24 mouse cellular contexts compared by ENCODE assay signal in the genomic region with DNA sequence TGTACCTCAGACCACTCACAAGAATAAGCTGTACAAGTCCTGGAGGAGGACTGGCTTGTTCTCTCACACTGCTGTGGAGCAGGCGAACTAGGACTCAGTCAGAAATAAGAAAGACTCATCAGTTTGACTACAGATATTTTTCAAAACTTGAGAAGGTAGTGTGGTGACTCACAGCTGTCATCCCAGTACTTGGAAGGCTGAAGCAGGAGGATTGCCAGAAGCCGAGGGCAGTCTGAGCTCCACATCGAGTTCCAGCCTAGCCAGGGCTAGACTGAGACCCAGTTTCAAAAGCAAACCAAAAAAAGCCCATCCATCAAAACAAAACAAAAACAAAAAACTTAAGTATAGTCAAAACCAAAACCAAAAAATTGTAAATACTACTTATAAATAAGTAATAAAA.
DNase-seq lines count a peak whose midpoint lies in the region; TF ChIP-seq lines count a peak whose summit lies in the region.
"Had no signal": no experiment of that assay in that cellular context is flagged by ENCODE, and none has a peak within 500 bp of the region (broad histone marks: within the 10 kb centered on the region; RNA-seq: fewer than 3 reads in every experiment).

No protein-coding gene starts in this region.

- no peak for TF ChIP-seq CTCF in layer of hippocampus, adult 2 months (conservative IDR thresholded peaks at IDR 0.05)

- intact Hi-C loops in gastrocnemius, postnatal 14 days (cut with DNase I; ENCODE audit: low total_unique reads) = no loop called here

- DNase-seq in gastrocnemius, adult 18-20 months (ENCODE audit: low spot score) = peak; percentile 56
- no peak for DNase-seq in gastrocnemius, postnatal 14 days
- DNase-seq in layer of hippocampus, adult 2 months (ENCODE audit: low spot score in 2 of 2) = no peak
- DNase-seq in layer of hippocampus, adult 18-20 months (ENCODE audit: low spot score in 2 of 2) = no peak
- peak; percentile 41 for DNase-seq in 3T3-L1 (ENCODE audit: low read depth, low spot score)
- DNase-seq in brain, adult 2 months (ENCODE audit: low read depth, low spot score) = peak; percentile 49
- DNase-seq in adrenal gland, postnatal 14 days = no peak
- DNase-seq in cerebellum, postnatal 14 days = no peak
- DNase-seq: adrenal gland, adult 8-10 months; adrenal gland, postnatal 36 days; cerebellum, adult 11-12 months; cerebellum, adult 8-10 months; cerebellum, postnatal 10 days; forebrain, postnatal 0 days; heart, adult 2 months; heart, postnatal 14 days; heart, postnatal 4 days; kidney, adult 2 months had no signal

- H3K27ac ChIP-seq in layer of hippocampus, adult 2 months = peak overlapping the region; percentile 12; the same call in 1 of the 2 replicates
- H3K27ac ChIP-seq: embryonic facial prominence, embryonic 12.5 days; embryonic facial prominence, embryonic 15.5 days; heart, adult 2 months; heart, embryonic 10.5 days; heart, embryonic 13.5 days; hindbrain, embryonic 14.5 days; hindbrain, postnatal 0 days had no signal

- no peak overlapping the region for H3K4me3 ChIP-seq in layer of hippocampus, adult 2 months
- H3K4me3 ChIP-seq: embryonic facial prominence, embryonic 12.5 days; embryonic facial prominence, embryonic 15.5 days; heart, adult 2 months; heart, embryonic 10.5 days; heart, embryonic 13.5 days had no signal

Comparison
In these comparisons a context has a peak if more than half of its experiments do, and no peak if none do; other contexts are left out.
1. DNase-seq: peak in gastrocnemius, adult 18-20 months (single experiment), 3T3-L1 (single experiment) and brain, adult 2 months (single experiment); none in gastrocnemius, postnatal 14 days (single experiment), layer of hippocampus, adult 2 months (0 of 2), layer of hippocampus, adult 18-20 months (0 of 2), adrenal gland, postnatal 14 days (single experiment) and cerebellum, postnatal 14 days (0 of 2).